Mouse (Mus musculus) liver, postnatal 0 days (tissue): ENCODE data around the gene Strn.

Experiments used
- CTCF ChIP-seq: sonication (generic); IDR thresholded peaks from 2 replicates; pipeline ENCODE4 v1.5.1; 2016; ENCODE audit warnings: antibody characterized with exemption, low read depth
- EP300 ChIP-seq: IDR thresholded peaks from 2 replicates; pipeline ENCODE4 v1.6.1; 2016; ENCODE audit warnings: antibody characterized with exemption, low read depth, mild to moderate bottlenecking

DNA sequence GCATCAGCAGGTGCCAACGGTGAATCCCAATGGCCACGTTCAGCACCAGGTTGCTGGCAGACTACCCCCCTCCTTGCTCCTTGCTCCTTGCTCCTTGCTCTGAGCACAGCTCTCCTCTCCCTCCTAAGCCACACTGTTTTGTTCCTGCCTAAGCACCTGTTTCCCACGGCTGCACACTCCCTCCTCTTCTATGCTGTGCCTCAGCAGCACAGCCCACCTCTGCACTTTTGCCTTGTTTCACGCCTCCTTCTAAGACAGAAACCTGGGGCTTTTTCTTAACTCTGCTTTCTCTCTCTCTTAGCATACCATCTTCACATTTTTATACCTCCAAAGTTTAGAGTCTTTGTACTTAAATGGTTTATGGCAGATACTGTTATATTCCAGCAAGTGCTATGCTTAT is 39.5 kb downstream of the Strn start:
- TF ChIP-seq EP300 (no peak), CTCF (no peak)
